Mouse (Mus musculus) midbrain, embryonic 13.5 days (tissue): ENCODE data around the gene Ubxn7. TPM values are rescaled to one million over a fixed set of nuclear protein-coding genes. Genes with fewer than 3 reads are reported as not detected.

Experiments used
- ATAC-seq: fragments of 200-750 bp; cut with Nextera tagmentation; 2 replicates; pipeline ENCODE4 v1.8.0; 2017; ENCODE audit warnings: mild to moderate bottlenecking, moderate TSS enrichment, moderate library complexity
- H3K27ac ChIP-seq: fragments of 300-500 bp; sonication (generic); 2 replicates; pipeline ENCODE4 v1.5.1; 2015; ENCODE audit warnings: inconsistent platforms, mild to moderate bottlenecking, moderate library complexity
- H3K27me3 ChIP-seq: fragments of 300-500 bp; sonication (generic); 2 replicates; pipeline ENCODE4 v1.6.1; 2015; ENCODE audit warnings: mild to moderate bottlenecking, inconsistent platforms
- H3K36me3 ChIP-seq: fragments of 300-500 bp; sonication (generic); 2 replicates; pipeline ENCODE4 v1.6.1; 2015; ENCODE audit warnings: mild to moderate bottlenecking, inconsistent platforms
- H3K4me1 ChIP-seq: fragments of 300-500 bp; sonication (generic); replicated peaks from 2 replicates; pipeline ENCODE4 v1.6.1; 2015; ENCODE audit warnings: inconsistent platforms
- H3K4me2 ChIP-seq: fragments of 300-500 bp; sonication (generic); replicated peaks from 2 replicates; pipeline ENCODE4 v1.6.1; 2015; ENCODE audit warnings: moderate library complexity, mild to moderate bottlenecking, inconsistent platforms
- H3K4me3 ChIP-seq: fragments of 300-500 bp; sonication (generic); replicated peaks from 2 replicates; pipeline ENCODE4 v1.5.1; 2015; ENCODE audit warnings: mild to moderate bottlenecking, inconsistent platforms
- H3K9ac ChIP-seq: fragments of 300-500 bp; sonication (generic); replicated peaks from 2 replicates; pipeline ENCODE4 v1.6.1; 2015; ENCODE audit warnings: mild to moderate bottlenecking, inconsistent platforms
- H3K9me3 ChIP-seq: fragments of 300-500 bp; sonication (generic); 2 replicates; pipeline ENCODE4 v1.6.1; 2016; ENCODE audit warnings: mild to moderate bottlenecking, inconsistent platforms
- WGBS: fragments of 180-500 bp; shearing (Covaris S2); methylation state at CpG from one replicate; pipeline ENCODE4 v1.1.7; 2015; 5-methylcytosine and 5-hydroxymethylcytosine counted together
- polyA plus RNA-seq: library from polyadenylated mRNA; unstranded; fragments of >200 nt; fragmentation: Nextera tagmentation; extraction: Ambion mirVana; gene quantifications from 2 replicates; pipeline ENCODE4 v1.2.1, GENCODE M21; 2015

Ubxn7 gene
- polyA plus RNA-seq, 1 experiment from 2014 or later: 28.5 TPM

GRCm38 (mm10) chr16:32332556-32333511, 777 bp downstream of the Ubxn7 start:
- H3K9me3 ChIP-seq: no peaks in the 10 kb centered on the region
- peak overlapping the region; percentile 62 for H3K4me2 ChIP-seq
- H3K9ac ChIP-seq: peak overlapping the region; percentile 98
- no peaks in the 10 kb centered on the region for H3K36me3 ChIP-seq
- H3K27me3 ChIP-seq: no peaks in the 10 kb centered on the region
- H3K4me1 ChIP-seq: peaks cover 34% of the 10 kb centered on the region
- under 1% methylated on average over 50 of the region's 54 CpGs for WGBS
- peak overlapping the region; percentile 95 for H3K27ac ChIP-seq
- ATAC-seq: peak; percentile 86; the same call in 1 of the 2 replicates
- H3K4me3 ChIP-seq: peak overlapping the region; percentile 82

GRCm38 (mm10) chr16:32335146-32335545, 3.1 kb downstream of the Ubxn7 start:
- H3K4me1 ChIP-seq: peaks cover 34% of the 10 kb centered on the region
- H3K36me3 ChIP-seq: no peaks in the 10 kb centered on the region
- H3K27ac ChIP-seq: no peak overlapping the region
- no peak overlapping the region for H3K9ac ChIP-seq
- no peak overlapping the region for H3K4me2 ChIP-seq
- no peak overlapping the region for H3K4me3 ChIP-seq
- 96% methylated on average over 5 of the region's 5 CpGs for WGBS
- no peak for ATAC-seq
- H3K27me3 ChIP-seq: no peaks in the 10 kb centered on the region
- H3K9me3 ChIP-seq: no peaks in the 10 kb centered on the region

GRCm38 (mm10) chr16:32336026-32336780, 4.1 kb downstream of the Ubxn7 start:
- Histone ChIP-seq H3K27ac (no peak overlapping the region), H3K9ac (no peak overlapping the region), H3K27me3 (no peaks in the 10 kb centered on the region), H3K9me3 (no peaks in the 10 kb centered on the region), H3K36me3 (no peaks in the 10 kb centered on the region), H3K4me3 (no peak overlapping the region), H3K4me1 (peaks cover 29% of the 10 kb centered on the region), H3K4me2 (no peak overlapping the region)
- whole genome bisulfite sequencing: 85% methylated on average over 7 of the region's 7 CpGs
- no peak for ATAC-seq

- Histone ChIP-seq H3K4me1 (peaks cover 25% of the 10 kb centered on the region), H3K9me3 (no peaks in the 10 kb centered on the region), H3K9ac (no peak overlapping the region), H3K36me3 (no peaks in the 10 kb centered on the region; the same call in 1 of the 2 replicates), H3K27me3 (no peaks in the 10 kb centered on the region), H3K4me3 (no peak overlapping the region), H3K27ac (no peak overlapping the region), H3K4me2 (no peak overlapping the region)
- no peak for ATAC-seq
Observed at GRCm38 (mm10) chr16:32337001-32337400, 4.9 kb downstream of the Ubxn7 start.

- Histone ChIP-seq H3K4me1 (peaks cover 14% of the 10 kb centered on the region; the same call in 1 of the 2 replicates), H3K27ac (no peak overlapping the region), H3K27me3 (no peaks in the 10 kb centered on the region), H3K4me3 (no peak overlapping the region), H3K36me3 (no peaks in the 10 kb centered on the region; the same call in 1 of the 2 replicates), H3K9me3 (no peaks in the 10 kb centered on the region), H3K4me2 (no peak overlapping the region), H3K9ac (no peak overlapping the region)
- ATAC-seq: no peak
- 93% methylated on average over 1 of the region's 1 CpGs for WGBS
Observed at GRCm38 (mm10) chr16:32340451-32340850, 8.4 kb downstream of the Ubxn7 start.

- Histone ChIP-seq H3K27me3 (no peaks in the 10 kb centered on the region), H3K4me3 (no peak overlapping the region), H3K9ac (no peak overlapping the region), H3K4me2 (no peak overlapping the region), H3K27ac (no peak overlapping the region), H3K36me3 (no peaks in the 10 kb centered on the region; the same call in 1 of the 2 replicates), H3K4me1 (no peaks in the 10 kb centered on the region), H3K9me3 (no peaks in the 10 kb centered on the region)
- no peak for ATAC-seq
Observed at GRCm38 (mm10) chr16:32345521-32345920, 13.5 kb downstream of the Ubxn7 start.

GRCm38 (mm10) chr16:32350776-32351175, 18.7 kb downstream of the Ubxn7 start:
- H3K4me2 ChIP-seq: no peak overlapping the region
- H3K27me3 ChIP-seq: no peaks in the 10 kb centered on the region
- ATAC-seq: no peak
- no peaks in the 10 kb centered on the region for H3K9me3 ChIP-seq
- 93% methylated on average over 3 of the region's 3 CpGs for WGBS
- no peak overlapping the region for H3K4me3 ChIP-seq
- H3K9ac ChIP-seq: no peak overlapping the region
- peaks cover 24% of the 10 kb centered on the region for H3K36me3 ChIP-seq
- H3K4me1 ChIP-seq: no peaks in the 10 kb centered on the region
- no peak overlapping the region for H3K27ac ChIP-seq

- WGBS: 96% methylated on average over 2 of the region's 2 CpGs
- H3K36me3 ChIP-seq: peaks cover 41% of the 10 kb centered on the region
- H3K4me1 ChIP-seq: no peaks in the 10 kb centered on the region
- no peaks in the 10 kb centered on the region for H3K9me3 ChIP-seq
- H3K27me3 ChIP-seq: no peaks in the 10 kb centered on the region
- no peak overlapping the region for H3K27ac ChIP-seq
- no peak overlapping the region for H3K9ac ChIP-seq
- H3K4me3 ChIP-seq: no peak overlapping the region
- ATAC-seq: no peak
- H3K4me2 ChIP-seq: no peak overlapping the region
Observed at GRCm38 (mm10) chr16:32363530-32363929, 31.5 kb downstream of the Ubxn7 start.

GRCm38 (mm10) chr16:32371351-32371750, 39.3 kb downstream of the Ubxn7 start:
- Histone ChIP-seq H3K27me3 (no peaks in the 10 kb centered on the region), H3K4me3 (no peak overlapping the region), H3K36me3 (peaks cover 61% of the 10 kb centered on the region)

GRCm38 (mm10) chr16:32379575-32379974, 47.5 kb downstream of the Ubxn7 start:
- Histone ChIP-seq H3K4me1 (no peaks in the 10 kb centered on the region), H3K27ac (no peak overlapping the region), H3K36me3 (peaks cover 76% of the 10 kb centered on the region), H3K9ac (no peak overlapping the region), H3K4me2 (no peak overlapping the region), H3K27me3 (no peaks in the 10 kb centered on the region), H3K9me3 (0 out of 2 replicates have a peak, but pooled peaks cover 3% of the 10 kb centered on the region), H3K4me3 (no peak overlapping the region)
- WGBS: 97% methylated on average over 2 of the region's 2 CpGs
- ATAC-seq: no peak

More at GRCm38 (mm10) chr16:32371351-32371750, 39.3 kb downstream of the Ubxn7 start:
- WGBS: 91% methylated on average over 4 of the region's 4 CpGs
- no peaks in the 10 kb centered on the region for H3K9me3 ChIP-seq
- ATAC-seq: no peak
- H3K4me1 ChIP-seq: no peaks in the 10 kb centered on the region
- no peak overlapping the region for H3K27ac ChIP-seq
- no peak overlapping the region for H3K9ac ChIP-seq
- no peak overlapping the region for H3K4me2 ChIP-seq

- Histone ChIP-seq H3K27ac (no peak overlapping the region), H3K9me3 (0 out of 2 replicates have a peak, but pooled peaks cover 3% of the 10 kb centered on the region), H3K4me1 (no peaks in the 10 kb centered on the region), H3K9ac (no peak overlapping the region), H3K36me3 (peaks cover 69% of the 10 kb centered on the region), H3K27me3 (no peaks in the 10 kb centered on the region), H3K4me2 (no peak overlapping the region), H3K4me3 (no peak overlapping the region)
- ATAC-seq: no peak
Observed at GRCm38 (mm10) chr16:32382901-32383300, 50.8 kb downstream of the Ubxn7 start.

- H3K36me3 ChIP-seq: peaks cover 57% of the 10 kb centered on the region
- no peak overlapping the region for H3K9ac ChIP-seq
- no peaks in the 10 kb centered on the region for H3K27me3 ChIP-seq
- H3K27ac ChIP-seq: no peak overlapping the region
- no peaks in the 10 kb centered on the region for H3K9me3 ChIP-seq
- H3K4me2 ChIP-seq: no peak overlapping the region
- WGBS: 92% methylated on average over 2 of the region's 2 CpGs
- no peak for ATAC-seq
- H3K4me1 ChIP-seq: no peaks in the 10 kb centered on the region
- H3K4me3 ChIP-seq: no peak overlapping the region
Observed at GRCm38 (mm10) chr16:32384885-32385284, 52.8 kb downstream of the Ubxn7 start.
